Comparison of ENCODE assay signal across 23 mouse cellular contexts in genomic region chr9:78185686-78186085, GRCm38 (mm10). TPM values are rescaled to one million over a fixed set of nuclear protein-coding genes. Genes with fewer than 3 reads are reported as not detected.
DNase-seq lines count a peak whose midpoint lies in the region; ATAC-seq lines count a peak whose summit lies in the region.
"Had no signal": no experiment of that assay in that cellular context is flagged by ENCODE, and none has a peak within 500 bp of the region (broad histone marks: within the 10 kb centered on the region; RNA-seq: fewer than 3 reads in every experiment).

No protein-coding gene starts in this region.

- no peak for DNase-seq in frontal cortex, adult 2 months (ENCODE audit: extremely low spot score in 1 of 2, low spot score in 1 of 2)
- peak; percentile 88 for DNase-seq in heart, adult 11 months
- DNase-seq in heart, adult 9 months (ENCODE audit: low spot score in 2 of 2) = no peak
- DNase-seq in 3T3-L1 (ENCODE audit: low read depth, low spot score) = peak; percentile 56
- peak; percentile 85 for DNase-seq in adipocyte (ENCODE audit: low spot score)
- DNase-seq in ovary, postnatal 14 days (ENCODE audit: low spot score) = no peak
- DNase-seq: adrenal gland, postnatal 10 days; cerebellum, adult 18-20 months; cerebellum, adult 9-11 months; cerebellum, postnatal 36 days; kidney, adult 8-10 months had no signal

- 0 out of 2 replicates have a peak, but pooled peaks have one; percentile 27 for ATAC-seq in frontal cortex, adult (ENCODE audit: low TSS enrichment)
- no peak for ATAC-seq in megakaryocyte, adult 5-6 weeks (ENCODE audit: poor library complexity, severe bottlenecking)
- ATAC-seq: forebrain, embryonic 16.5 days; intestine, postnatal 0 days had no signal

RNA-seq across cellular contexts. Expression of gene Gsta4, which starts 3.1 kb away (rescaled TPM):
- polyA plus RNA-seq in frontal cortex, adult 2 months (2012; rRNA removed) = 90.2 and 94.2 TPM in 2 replicates
- total RNA-seq in megakaryocyte, adult 5-6 weeks (2015) = 0.27 TPM in 1 of 2 replicates, not detected in the other
- not detected in 2 replicates for total RNA-seq in megakaryocyte, adult 5-6 weeks (2017)

RNA-seq across cellular contexts. Expression of gene Gsta1, which starts 44.8 kb away (rescaled TPM):
- not detected in 2 replicates for polyA plus RNA-seq in frontal cortex, adult 2 months (2012; rRNA removed)
- not detected in 2 replicates for total RNA-seq in megakaryocyte, adult 5-6 weeks (2015)
- total RNA-seq in megakaryocyte, adult 5-6 weeks (2017) = not detected in 2 replicates
- total RNA-seq: ES-E14 had no signal
- polyA plus RNA-seq: erythroblast, embryonic 14.5 days; forebrain, embryonic 12.5 days; forebrain, embryonic 16.5 days; gonadal fat pad, adult 2 months; heart, embryonic 10.5 days; heart, embryonic 14.5 days; hindbrain, embryonic 11.5 days; hindbrain, embryonic 15.5 days had no signal

Comparison
In these comparisons a context has a peak if more than half of its experiments do, and no peak if none do; other contexts are left out.
1. DNase-seq: peak in heart, adult 11 months (single experiment), 3T3-L1 (single experiment) and adipocyte (single experiment); none in frontal cortex, adult 2 months (0 of 2), heart, adult 9 months (0 of 2) and ovary, postnatal 14 days (single experiment).